Comparison of ENCODE assay signal across 7 mouse cellular contexts in the genomic region with DNA sequence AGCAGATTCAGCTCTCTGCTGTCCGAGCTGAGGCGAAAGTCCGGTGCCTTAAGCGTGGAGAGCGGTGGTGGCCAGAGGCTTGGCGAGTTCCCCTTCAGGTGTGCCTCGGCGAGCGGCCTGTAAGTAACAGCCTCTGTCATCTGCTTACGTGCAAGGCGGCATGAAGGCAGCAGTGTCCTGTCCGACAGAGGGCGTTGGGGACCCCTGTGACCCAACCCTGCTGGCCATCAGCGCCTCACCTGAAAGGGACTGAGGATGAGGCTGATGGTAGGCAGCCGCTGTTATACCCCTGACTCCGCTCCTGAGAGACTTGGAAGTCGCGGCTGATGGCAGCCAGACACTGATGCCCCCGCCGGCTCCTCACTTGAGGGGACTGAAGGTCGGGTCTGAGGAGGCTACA. TPM values are rescaled to one million over a fixed set of nuclear protein-coding genes. Genes with fewer than 3 reads are reported as not detected.
DNase-seq lines count a peak whose midpoint lies in the region; ATAC-seq and TF ChIP-seq lines count a peak whose summit lies in the region.
"Not testable (repeated sequence)": the region's sequence is repeated elsewhere in the genome, so short reads cannot be mapped to it uniquely, and the experiment has no call there.

No protein-coding gene starts in this region.

- TF ChIP-seq POLR2A in cortical plate, adult 2 months (IDR thresholded peaks at IDR 0.05; ENCODE audit: extremely low read depth, insufficient read depth, low read length), result not testable (repeated sequence)

- H3K4me2 ChIP-seq in intestine, embryonic 14.5 days (ENCODE audit: low read length), result peak overlapping the region; percentile 62
- peak overlapping the region; percentile 54 for H3K4me2 ChIP-seq in midbrain, embryonic 11.5 days

- H3K36me3 ChIP-seq in intestine, embryonic 14.5 days (ENCODE audit: control insufficient read depth, insufficient read depth, low read length); limb, embryonic 10.5 days; midbrain, embryonic 11.5 days (ENCODE audit: control insufficient read depth, insufficient read depth, low read length): not testable (repeated sequence)

- TF ChIP-seq CTCF in cortical plate, adult 2 months (IDR thresholded peaks at IDR 0.05; ENCODE audit: extremely low read depth, insufficient read depth, low read length), result 0 out of 2 replicates have a peak, but pooled peaks have one; percentile 13

- H3K9me3 ChIP-seq in intestine, embryonic 14.5 days (ENCODE audit: control insufficient read depth, low read length); limb, embryonic 10.5 days (replicated peaks); midbrain, embryonic 11.5 days (ENCODE audit: control insufficient read depth, low read length): not testable (repeated sequence)

- 0 out of 2 replicates have a peak overlapping the region, but pooled peaks have one; percentile 20 for H3K9ac ChIP-seq in intestine, embryonic 14.5 days (ENCODE audit: low read length)
- H3K9ac ChIP-seq in midbrain, embryonic 11.5 days (ENCODE audit: low read length), result peak overlapping the region; percentile 48; the same call in 1 of the 2 replicates

- not testable (repeated sequence) for H3K4me1 ChIP-seq in cortical plate, adult 2 months (ENCODE audit: control insufficient read depth, insufficient read depth, low read length); intestine, embryonic 14.5 days (replicated peaks; ENCODE audit: control insufficient read depth, insufficient read depth, low read length); limb, embryonic 10.5 days; midbrain, embryonic 11.5 days (ENCODE audit: control insufficient read depth, insufficient read depth, low read length)

- peak overlapping the region; percentile 68 for H3K4me3 ChIP-seq in cortical plate, adult 2 months (ENCODE audit: insufficient read depth, low read length)
- H3K4me3 ChIP-seq in intestine, embryonic 14.5 days (ENCODE audit: low read depth, low read length), result peak overlapping the region; percentile 48
- peak overlapping the region; percentile 54 for H3K4me3 ChIP-seq in limb, embryonic 10.5 days
- H3K4me3 ChIP-seq in midbrain, embryonic 11.5 days (ENCODE audit: low read depth, low read length), result peak overlapping the region; percentile 34

- DNase-seq in adipocyte (ENCODE audit: low spot score), result peak; percentile 47
- DNase-seq in gastrocnemius, postnatal 14 days, result peak; percentile 18
- DNase-seq in intestine, embryonic 14.5 days (ENCODE audit: low spot score), result peak; percentile 79
- DNase-seq in limb, embryonic 10.5 days (ENCODE audit: low spot score), result peak; percentile 64
- peak; percentile 88 for DNase-seq in midbrain, embryonic 11.5 days (ENCODE audit: low spot score, missing footprints)
- peak; percentile 42 for DNase-seq in right cerebral cortex, postnatal 4 days

- H3K27ac ChIP-seq in cortical plate, adult 2 months (ENCODE audit: insufficient read depth, low read length), result peak overlapping the region; percentile 20; the same call in 1 of the 2 replicates
- not testable (repeated sequence) for H3K27ac ChIP-seq in intestine, embryonic 14.5 days (ENCODE audit: low read depth); midbrain, embryonic 11.5 days (ENCODE audit: low read depth, low read length)
- 0 out of 2 replicates have a peak overlapping the region, but pooled peaks have one; percentile 14 for H3K27ac ChIP-seq in limb, embryonic 10.5 days

- intact Hi-C loops in gastrocnemius, postnatal 14 days (cut with DNase I; ENCODE audit: low total_unique reads), result not testable (repeated sequence)

- 2% methylated on average over 17 of the region's 21 CpGs for WGBS in intestine, embryonic 14.5 days
- WGBS in limb, embryonic 10.5 days, result under 1% methylated on average over 16 of the region's 21 CpGs
- 1% methylated on average over 12 of the region's 21 CpGs for WGBS in midbrain, embryonic 11.5 days

- not testable (repeated sequence) for ATAC-seq in intestine, embryonic 14.5 days (replicated peaks; ENCODE audit: low FRiP score, low TSS enrichment, low read depth); midbrain, embryonic 11.5 days (ENCODE audit: low FRiP score)

- not testable (repeated sequence) for H3K27me3 ChIP-seq in intestine, embryonic 14.5 days (replicated peaks; ENCODE audit: control insufficient read depth, insufficient read depth, low read length); limb, embryonic 10.5 days (ENCODE audit: low read depth, poor library complexity, severe bottlenecking); midbrain, embryonic 11.5 days (ENCODE audit: control insufficient read depth, insufficient read depth, low read length)

RNA-seq across cellular contexts. Expression of a gene that starts 0.2 kb away (rescaled TPM):
- 19.4 and 20.2 TPM in 2 replicates for polyA plus RNA-seq in cortical plate, adult 2 months (2012; rRNA removed)
- 10 to 100 TPM; 10.4 to 12.9 TPM for total RNA-seq in gastrocnemius, postnatal 14 days (2021)
- 5.7 and 8.8 TPM in 2 replicates for polyA plus RNA-seq in intestine, embryonic 14.5 days (2014; fragmentation: Nextera tagmentation; extraction: Ambion mirVana)
- polyA plus RNA-seq in limb, embryonic 10.5 days (2016; fragmentation: Nextera tagmentation; extraction: Ambion mirVana), result 3.2 and 6.0 TPM in 2 replicates
- polyA plus RNA-seq in midbrain, embryonic 11.5 days (2014; fragmentation: Nextera tagmentation; extraction: Ambion mirVana), result 4.1 and 5.4 TPM in 2 replicates

RNA-seq across cellular contexts. Expression of a gene that starts 0.3 kb away (rescaled TPM):
- 10.1 and 12.4 TPM in 2 replicates for polyA plus RNA-seq in cortical plate, adult 2 months (2012; rRNA removed)
- 10 to 100 TPM; 12.5 to 14.4 TPM for total RNA-seq in gastrocnemius, postnatal 14 days (2021)
- polyA plus RNA-seq in intestine, embryonic 14.5 days (2014; fragmentation: Nextera tagmentation; extraction: Ambion mirVana), result 5.4 and 6.2 TPM in 2 replicates
- 4.0 and 5.6 TPM in 2 replicates for polyA plus RNA-seq in limb, embryonic 10.5 days (2016; fragmentation: Nextera tagmentation; extraction: Ambion mirVana)
- polyA plus RNA-seq in midbrain, embryonic 11.5 days (2014; fragmentation: Nextera tagmentation; extraction: Ambion mirVana), result 6.6 and 9.5 TPM in 2 replicates

RNA-seq across cellular contexts. Expression of a gene that starts 47.2 kb away (rescaled TPM):
- 2.9 and 3.3 TPM in 2 replicates for polyA plus RNA-seq in cortical plate, adult 2 months (2012; rRNA removed)
- 1 to 10 TPM; 2.5 to 3.7 TPM for total RNA-seq in gastrocnemius, postnatal 14 days (2021)
- polyA plus RNA-seq in intestine, embryonic 14.5 days (2014; fragmentation: Nextera tagmentation; extraction: Ambion mirVana), result 51.4 and 57.5 TPM in 2 replicates
- 85.1 and 95.0 TPM in 2 replicates for polyA plus RNA-seq in limb, embryonic 10.5 days (2016; fragmentation: Nextera tagmentation; extraction: Ambion mirVana)
- 63.6 and 72.8 TPM in 2 replicates for polyA plus RNA-seq in midbrain, embryonic 11.5 days (2014; fragmentation: Nextera tagmentation; extraction: Ambion mirVana)

RNA-seq across cellular contexts. Expression of a gene that starts 55.3 kb away (rescaled TPM):
- polyA plus RNA-seq in cortical plate, adult 2 months (2012; rRNA removed), result 0.06 and 0.11 TPM in 2 replicates
- total RNA-seq in gastrocnemius, postnatal 14 days (2021), result under 1 TPM in 1 of 2 experiments, not detected in 1; 0.16 TPM
- 0.41 and 0.42 TPM in 2 replicates for polyA plus RNA-seq in intestine, embryonic 14.5 days (2014; fragmentation: Nextera tagmentation; extraction: Ambion mirVana)
- polyA plus RNA-seq in limb, embryonic 10.5 days (2016; fragmentation: Nextera tagmentation; extraction: Ambion mirVana), result 0.13 TPM in 1 of 2 replicates, not detected in the other
- polyA plus RNA-seq in midbrain, embryonic 11.5 days (2014; fragmentation: Nextera tagmentation; extraction: Ambion mirVana), result 0.08 and 0.18 TPM in 2 replicates

Comparison
In these comparisons a context has a peak if more than half of its experiments do, and no peak if none do; other contexts are left out.
1. DNase-seq: peak in every context shown above with its lines; median percentile 88 in midbrain, embryonic 11.5 days; 79 in intestine, embryonic 14.5 days; 64 in limb, embryonic 10.5 days; 47 in adipocyte; 42 in right cerebral cortex, postnatal 4 days; 18 in gastrocnemius, postnatal 14 days.
2. RNA of a gene that starts 47.2 kb away (polyA plus RNA-seq): 85.1 to 95.0 TPM in limb, embryonic 10.5 days, 63.6 to 72.8 TPM in midbrain, embryonic 11.5 days and 51.4 to 57.5 TPM in intestine, embryonic 14.5 days; 2.9 to 3.3 TPM in cortical plate, adult 2 months; every median in the first group is over 10 times any median in the second.
3. Peak in every context shown above with its lines, with median percentiles within 50 percentile points of each other: H3K4me3 ChIP-seq.